Mouse (Mus musculus) heart, embryonic 13.5 days (tissue): ENCODE measurements around the gene Adcy3. TPM values are rescaled to one million over a fixed set of nuclear protein-coding genes. Genes with fewer than 3 reads are reported as not detected.

Experiments
- ATAC-seq: fragments of 200-750 bp; cut with Nextera tagmentation; 2 replicates; pipeline ENCODE4 v1.8.0; 2017; ENCODE audit warnings: moderate TSS enrichment; ENCODE audit not compliant: insufficient number of reproducible peaks, low FRiP score, low TSS enrichment; ENCODE audit errors: extremely low read depth
- H3K27ac ChIP-seq: fragments of 300-500 bp; sonication (generic); replicated peaks from 2 replicates; pipeline ENCODE4 v1.5.1; 2015; ENCODE audit warnings: moderate library complexity, mild to moderate bottlenecking, inconsistent platforms
- H3K27me3 ChIP-seq: fragments of 300-500 bp; sonication (generic); replicated peaks from 2 replicates; pipeline ENCODE4 v1.6.1; 2015; ENCODE audit warnings: mild to moderate bottlenecking, inconsistent platforms
- H3K36me3 ChIP-seq: fragments of 300-500 bp; sonication (generic); 2 replicates; pipeline ENCODE4 v1.6.1; 2015; ENCODE audit warnings: mild to moderate bottlenecking, inconsistent platforms
- H3K4me1 ChIP-seq: fragments of 300-500 bp; sonication (generic); 2 replicates; pipeline ENCODE4 v1.6.1; 2015; ENCODE audit warnings: inconsistent platforms
- H3K4me2 ChIP-seq: fragments of 300-500 bp; sonication (generic); 2 replicates; pipeline ENCODE4 v1.6.1; 2015; ENCODE audit warnings: inconsistent platforms, mild to moderate bottlenecking, moderate library complexity
- H3K4me3 ChIP-seq: fragments of 300-500 bp; sonication (generic); 2 replicates; pipeline ENCODE4 v1.5.1; 2015; ENCODE audit warnings: moderate library complexity, mild to moderate bottlenecking, inconsistent platforms
- H3K9ac ChIP-seq: fragments of 300-500 bp; sonication (generic); 2 replicates; pipeline ENCODE4 v1.6.1; 2015; ENCODE audit warnings: inconsistent platforms, mild to moderate bottlenecking, moderate library complexity
- H3K9me3 ChIP-seq: fragments of 300-500 bp; sonication (generic); 2 replicates; pipeline ENCODE4 v1.6.1; 2016; ENCODE audit warnings: inconsistent platforms
- WGBS: fragments of 180-500 bp; shearing (Covaris S2); methylation state at CpG from one replicate; pipeline ENCODE4 v1.1.7; 2015; ENCODE audit warnings: mixed read lengths; 5-methylcytosine and 5-hydroxymethylcytosine counted together
- polyA plus RNA-seq: library from polyadenylated mRNA; unstranded; fragments of >200 nt; fragmentation: Nextera tagmentation; extraction: Ambion mirVana; gene quantifications from 2 replicates; pipeline ENCODE4 v1.2.1, GENCODE M21; 2015

Gene Adcy3
- polyA plus RNA-seq, 1 experiment from 2014 or later = 4.2 TPM

DNA sequence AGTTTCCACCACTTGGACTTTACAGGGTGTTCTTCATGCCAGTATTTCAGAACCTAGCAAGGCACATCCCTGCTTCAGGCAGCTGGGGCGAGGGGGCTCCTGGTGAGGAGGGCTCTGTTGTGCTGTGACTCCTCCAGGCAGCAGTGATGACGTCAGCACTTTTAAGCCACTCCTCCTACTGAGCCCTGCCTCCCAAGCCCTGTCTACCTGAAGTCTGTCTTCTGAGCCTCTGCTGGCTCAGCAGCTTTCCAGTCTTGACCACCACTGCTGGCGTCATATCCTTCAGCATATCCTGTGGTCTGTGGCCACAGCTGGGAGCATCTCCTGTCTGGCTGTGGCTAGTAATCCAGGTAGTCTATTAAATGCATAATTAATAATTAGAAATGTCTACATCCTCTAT is 47.6 kb downstream of the Adcy3 start:
- Histone ChIP-seq H3K4me1 (0 out of 2 replicates have a peak, but pooled peaks cover 5% of the 10 kb centered on the region), H3K27me3 (no peaks in the 10 kb centered on the region)
- WGBS = 60% methylated on average over 3 of the region's 3 CpGs

DNA sequence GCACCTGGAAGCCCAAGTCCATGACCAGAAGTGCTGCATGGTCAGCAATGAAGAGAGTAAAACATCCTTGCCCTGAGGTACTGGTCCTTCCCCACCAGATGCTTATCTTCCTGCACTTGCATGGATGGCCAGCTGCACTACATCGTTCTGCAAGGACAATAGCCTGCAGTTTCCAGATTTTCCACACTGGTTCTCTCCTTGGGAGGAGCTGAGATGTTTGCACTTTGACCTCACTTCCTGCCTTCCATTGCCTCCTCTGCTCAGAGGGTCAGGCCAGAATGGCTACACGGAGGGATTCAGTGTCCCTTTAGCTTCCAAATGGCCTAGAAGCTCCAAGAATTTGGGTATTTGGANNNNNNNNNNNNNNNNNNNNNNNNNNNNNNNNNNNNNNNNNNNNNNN is 51.7 kb downstream of the Adcy3 start:
- H3K9me3 ChIP-seq = no peaks in the 10 kb centered on the region
- H3K36me3 ChIP-seq = 0 out of 2 replicates have a peak, but pooled peaks cover 2% of the 10 kb centered on the region
- H3K4me1 ChIP-seq = peaks cover 17% of the 10 kb centered on the region
- no peak for ATAC-seq
- H3K4me2 ChIP-seq = no peak overlapping the region
- no peak overlapping the region for H3K4me3 ChIP-seq
- WGBS = 49% methylated on average over 2 of the region's 2 CpGs
- no peaks in the 10 kb centered on the region for H3K27me3 ChIP-seq
- no peak overlapping the region for H3K27ac ChIP-seq
- H3K9ac ChIP-seq = no peak overlapping the region

More for the DNA sequence above, 47.6 kb downstream of the Adcy3 start:
- H3K36me3 ChIP-seq = 0 out of 2 replicates have a peak, but pooled peaks cover 2% of the 10 kb centered on the region
- no peak for ATAC-seq
- no peak overlapping the region for H3K4me3 ChIP-seq
- no peak overlapping the region for H3K9ac ChIP-seq
- no peak overlapping the region for H3K4me2 ChIP-seq
- no peaks in the 10 kb centered on the region for H3K9me3 ChIP-seq
- no peak overlapping the region for H3K27ac ChIP-seq

DNA sequence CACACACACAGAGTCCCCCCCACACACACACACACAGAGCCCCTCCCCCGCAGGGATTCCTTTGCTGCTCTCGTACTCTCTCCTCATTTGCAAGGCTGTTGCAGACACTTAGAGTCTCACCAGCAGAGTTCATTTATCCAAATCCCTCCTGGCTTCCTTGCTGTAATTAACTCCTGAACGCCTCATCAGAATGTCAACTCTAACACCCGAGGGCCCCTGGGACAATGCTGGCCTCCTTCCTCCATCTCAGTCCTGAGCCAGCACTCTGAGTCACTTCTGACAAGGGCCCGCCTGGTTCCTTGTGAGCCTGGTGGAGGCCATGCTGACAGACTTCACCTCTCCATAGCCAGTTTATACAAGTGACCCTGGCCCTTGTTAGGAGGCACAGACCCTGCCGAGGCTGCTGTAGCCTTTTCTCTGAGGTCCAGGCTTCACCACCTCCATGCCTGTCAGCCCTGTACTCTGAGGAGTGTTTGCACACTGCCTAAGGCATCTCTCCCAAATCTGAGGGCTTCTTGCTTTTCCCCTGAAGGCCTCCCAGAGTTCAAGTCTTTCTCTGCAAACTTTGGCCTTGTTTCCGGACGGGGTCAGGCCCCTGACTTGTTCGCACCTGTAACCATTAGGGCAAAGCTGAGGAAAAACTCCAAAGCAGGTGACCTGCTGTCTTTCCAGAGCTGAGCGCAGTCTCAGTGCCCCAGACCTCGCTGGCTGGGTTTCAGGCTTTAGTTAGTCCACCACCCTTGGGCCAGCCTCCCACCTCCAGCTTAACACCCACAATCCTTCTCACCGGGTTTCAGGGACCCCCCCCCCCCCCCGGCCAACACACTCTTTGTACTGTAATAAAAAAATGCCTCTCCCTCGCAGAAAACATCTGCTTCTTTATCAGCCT is 55.5 kb downstream of the Adcy3 start:
- no peaks in the 10 kb centered on the region for H3K9me3 ChIP-seq
- 37% methylated on average over 14 of the region's 14 CpGs for WGBS
- peak; percentile 51; the same call in 1 of the 2 replicates for ATAC-seq
- no peaks in the 10 kb centered on the region for H3K27me3 ChIP-seq
- H3K9ac ChIP-seq = no peak overlapping the region
- peak overlapping the region; percentile 64 for H3K27ac ChIP-seq
- no peak overlapping the region for H3K4me3 ChIP-seq
- H3K4me1 ChIP-seq = peaks cover 43% of the 10 kb centered on the region
- no peaks in the 10 kb centered on the region for H3K36me3 ChIP-seq
- H3K4me2 ChIP-seq = no peak overlapping the region

DNA sequence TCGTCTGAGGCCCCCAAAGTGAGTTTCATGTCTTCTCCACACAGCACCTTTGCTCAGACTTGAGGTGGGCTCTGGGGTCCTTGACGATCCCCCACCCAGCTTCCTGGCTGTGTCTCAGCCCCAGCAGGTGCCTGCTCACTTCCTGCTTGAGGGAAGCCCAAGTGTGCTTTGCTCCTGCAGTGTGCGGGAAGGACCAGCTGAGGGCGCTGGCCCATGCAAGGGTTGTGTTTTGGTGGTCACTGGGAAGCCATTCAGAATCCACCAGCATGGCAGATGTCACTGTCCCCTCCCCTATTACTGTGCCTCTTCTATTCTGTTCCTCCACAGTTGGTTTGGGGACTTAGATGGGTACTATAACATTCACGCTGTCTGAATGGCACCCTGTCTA is 56.2 kb downstream of the Adcy3 start:
- Histone ChIP-seq H3K27me3 (no peaks in the 10 kb centered on the region), H3K36me3 (no peaks in the 10 kb centered on the region), H3K4me3 (no peak overlapping the region), H3K9me3 (no peaks in the 10 kb centered on the region), H3K4me2 (no peak overlapping the region), H3K27ac (no peak overlapping the region), H3K4me1 (peaks cover 50% of the 10 kb centered on the region), H3K9ac (no peak overlapping the region)
- ATAC-seq = no peak
- WGBS = 51% methylated on average over 5 of the region's 5 CpGs

DNA sequence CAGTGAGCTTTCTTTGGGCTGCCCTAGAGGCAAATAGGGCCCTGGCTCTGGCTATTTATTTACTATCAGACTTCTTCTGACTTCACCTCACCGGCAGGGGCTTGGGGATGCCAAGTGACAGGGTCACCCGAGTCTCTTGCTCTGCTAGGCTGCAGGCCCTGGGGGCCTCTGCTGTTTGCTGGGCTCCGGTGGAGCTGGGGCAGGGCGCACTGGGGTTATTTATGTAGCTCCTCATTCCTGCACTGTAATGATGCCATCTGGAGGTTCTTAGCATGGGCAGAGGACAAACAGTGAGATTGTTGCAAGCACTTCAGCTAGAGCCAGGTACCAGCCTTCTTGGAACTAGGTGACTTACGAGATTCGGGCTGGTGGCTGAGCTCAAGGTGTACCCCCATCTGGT is 59.6 kb downstream of the Adcy3 start:
- Histone ChIP-seq H3K4me2 (no peak overlapping the region), H3K27me3 (no peaks in the 10 kb centered on the region), H3K4me3 (no peak overlapping the region), H3K27ac (no peak overlapping the region), H3K9me3 (no peaks in the 10 kb centered on the region), H3K4me1 (peaks cover 51% of the 10 kb centered on the region), H3K9ac (no peak overlapping the region), H3K36me3 (peaks cover 11% of the 10 kb centered on the region; the same call in 1 of the 2 replicates)
- WGBS = 58% methylated on average over 6 of the region's 6 CpGs
- ATAC-seq = no peak

DNA sequence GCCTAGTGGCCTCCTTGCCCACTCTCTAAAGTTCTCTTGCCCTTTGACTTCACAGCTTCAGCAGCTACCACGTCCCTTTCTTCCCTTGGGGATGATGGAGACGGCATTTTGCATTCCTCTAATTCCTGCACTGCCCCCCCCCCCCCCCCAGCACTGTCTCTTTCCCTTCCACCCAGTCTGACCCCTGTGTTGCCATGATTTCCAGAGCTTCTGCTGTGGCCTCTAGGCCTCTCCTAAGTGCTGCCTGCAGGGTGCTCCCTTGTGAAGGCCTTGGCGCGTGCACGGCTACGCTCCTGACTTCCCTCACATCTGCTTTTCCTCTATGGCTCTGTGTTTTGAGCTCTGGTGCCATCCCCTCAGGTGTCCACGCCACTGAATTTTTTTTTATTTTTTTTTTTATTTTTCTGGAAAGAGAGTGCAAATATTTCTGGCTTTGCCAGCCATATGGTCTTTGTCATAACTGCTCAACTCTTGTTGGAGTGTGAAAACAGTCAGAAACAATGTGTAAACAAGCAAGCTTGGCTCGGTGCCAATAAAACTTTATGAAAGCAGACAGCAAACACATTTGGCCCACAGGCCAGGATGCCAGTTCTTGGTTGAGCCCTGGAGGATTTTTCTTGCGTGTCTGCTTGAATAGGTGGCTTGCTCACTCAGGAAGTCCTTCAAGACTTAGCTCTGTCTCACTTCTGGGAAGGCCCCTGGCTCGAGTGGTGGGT is 60.3 kb downstream of the Adcy3 start:
- 55% methylated on average over 10 of the region's 10 CpGs for WGBS
- no peak overlapping the region for H3K4me3 ChIP-seq

DNA sequence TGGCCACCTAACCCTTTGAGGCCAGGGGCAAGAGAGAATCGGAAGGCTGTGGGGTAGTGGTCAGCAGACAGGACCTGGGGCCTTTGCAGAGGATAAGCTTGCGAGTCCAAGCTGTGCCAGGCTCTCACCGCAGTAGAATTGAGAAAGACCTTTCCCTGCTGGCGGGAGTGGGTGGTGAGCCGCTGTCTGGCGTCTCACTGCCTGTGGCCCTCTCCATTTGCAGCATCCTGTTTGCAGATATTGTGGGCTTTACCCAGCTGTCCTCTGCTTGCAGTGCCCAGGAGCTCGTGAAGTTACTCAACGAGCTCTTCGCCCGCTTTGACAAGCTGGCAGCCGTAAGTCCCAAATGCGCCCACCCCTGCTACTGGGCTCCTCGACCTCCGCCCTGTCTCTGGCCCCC is 61.7 kb downstream of the Adcy3 start:
- no peak overlapping the region for H3K9ac ChIP-seq
- ATAC-seq = no peak
- 85% methylated on average over 14 of the region's 14 CpGs for WGBS
- no peak overlapping the region for H3K27ac ChIP-seq
- no peaks in the 10 kb centered on the region for H3K9me3 ChIP-seq
- peaks cover 36% of the 10 kb centered on the region for H3K4me1 ChIP-seq
- no peak overlapping the region for H3K4me2 ChIP-seq
- peaks cover 21% of the 10 kb centered on the region for H3K36me3 ChIP-seq
- no peaks in the 10 kb centered on the region for H3K27me3 ChIP-seq
- no peak overlapping the region for H3K4me3 ChIP-seq

More for the DNA sequence above, 60.3 kb downstream of the Adcy3 start:
- peaks cover 15% of the 10 kb centered on the region; the same call in 1 of the 2 replicates for H3K36me3 ChIP-seq
- no peaks in the 10 kb centered on the region for H3K9me3 ChIP-seq
- no peak for ATAC-seq
- 0 out of 2 replicates have a peak overlapping the region, but pooled peaks have one; percentile 8 for H3K9ac ChIP-seq
- peaks cover 49% of the 10 kb centered on the region for H3K4me1 ChIP-seq
- H3K27ac ChIP-seq = no peak overlapping the region
- H3K27me3 ChIP-seq = no peaks in the 10 kb centered on the region
- no peak overlapping the region for H3K4me2 ChIP-seq

DNA sequence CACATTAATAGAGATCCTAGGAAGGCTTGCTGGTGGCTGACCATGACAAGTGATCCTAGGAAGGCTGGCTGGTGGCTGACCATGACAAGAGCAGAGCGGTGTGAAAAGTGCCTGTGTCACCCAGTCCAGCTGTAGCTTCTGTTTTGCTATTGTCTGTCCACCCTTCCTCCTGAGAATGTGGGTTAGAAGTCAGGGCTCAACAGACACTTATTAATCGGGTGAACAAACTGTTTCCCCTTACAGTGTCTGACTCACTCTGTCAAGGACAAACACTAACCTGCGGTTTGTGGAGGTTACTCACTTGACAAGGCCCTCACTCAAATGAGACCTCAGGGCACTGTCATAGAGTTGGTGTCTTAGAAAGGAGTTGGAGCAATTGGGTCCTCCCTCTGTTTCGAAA is 65.8 kb downstream of the Adcy3 start:
- H3K36me3 ChIP-seq = peaks cover 44% of the 10 kb centered on the region
- no peaks in the 10 kb centered on the region for H3K9me3 ChIP-seq
- no peak overlapping the region for H3K9ac ChIP-seq
- no peaks in the 10 kb centered on the region for H3K27me3 ChIP-seq
- H3K4me3 ChIP-seq = no peak overlapping the region
- H3K4me2 ChIP-seq = no peak overlapping the region
- no peak for ATAC-seq
- 71% methylated on average over 4 of the region's 4 CpGs for WGBS
- H3K4me1 ChIP-seq = peaks cover 5% of the 10 kb centered on the region
- H3K27ac ChIP-seq = no peak overlapping the region

DNA sequence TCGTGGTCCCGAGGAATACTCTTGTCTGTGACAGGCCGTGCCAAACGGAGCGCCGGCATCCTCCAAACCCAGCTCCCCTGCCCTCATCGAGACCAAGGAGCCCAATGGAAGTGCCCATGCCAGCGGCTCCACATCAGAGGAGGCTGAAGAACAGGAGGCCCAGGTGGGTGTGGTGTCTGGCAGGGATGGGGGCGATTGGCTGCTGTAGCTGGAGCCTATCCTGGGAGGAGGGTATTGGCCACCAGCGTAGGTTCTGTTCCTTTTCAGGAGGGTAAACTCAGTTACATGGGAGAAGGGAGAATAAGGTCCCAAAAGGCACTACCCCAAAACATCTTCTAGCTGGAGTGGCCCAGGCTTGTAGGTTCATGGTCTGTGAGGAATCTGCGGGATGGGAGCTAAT is 66.4 kb downstream of the Adcy3 start:
- Histone ChIP-seq H3K36me3 (peaks cover 48% of the 10 kb centered on the region), H3K4me1 (no peaks in the 10 kb centered on the region), H3K27ac (no peak overlapping the region), H3K9ac (no peak overlapping the region), H3K9me3 (no peaks in the 10 kb centered on the region), H3K4me2 (no peak overlapping the region), H3K27me3 (no peaks in the 10 kb centered on the region), H3K4me3 (no peak overlapping the region)
- ATAC-seq = no peak
- WGBS = 86% methylated on average over 11 of the region's 11 CpGs

DNA sequence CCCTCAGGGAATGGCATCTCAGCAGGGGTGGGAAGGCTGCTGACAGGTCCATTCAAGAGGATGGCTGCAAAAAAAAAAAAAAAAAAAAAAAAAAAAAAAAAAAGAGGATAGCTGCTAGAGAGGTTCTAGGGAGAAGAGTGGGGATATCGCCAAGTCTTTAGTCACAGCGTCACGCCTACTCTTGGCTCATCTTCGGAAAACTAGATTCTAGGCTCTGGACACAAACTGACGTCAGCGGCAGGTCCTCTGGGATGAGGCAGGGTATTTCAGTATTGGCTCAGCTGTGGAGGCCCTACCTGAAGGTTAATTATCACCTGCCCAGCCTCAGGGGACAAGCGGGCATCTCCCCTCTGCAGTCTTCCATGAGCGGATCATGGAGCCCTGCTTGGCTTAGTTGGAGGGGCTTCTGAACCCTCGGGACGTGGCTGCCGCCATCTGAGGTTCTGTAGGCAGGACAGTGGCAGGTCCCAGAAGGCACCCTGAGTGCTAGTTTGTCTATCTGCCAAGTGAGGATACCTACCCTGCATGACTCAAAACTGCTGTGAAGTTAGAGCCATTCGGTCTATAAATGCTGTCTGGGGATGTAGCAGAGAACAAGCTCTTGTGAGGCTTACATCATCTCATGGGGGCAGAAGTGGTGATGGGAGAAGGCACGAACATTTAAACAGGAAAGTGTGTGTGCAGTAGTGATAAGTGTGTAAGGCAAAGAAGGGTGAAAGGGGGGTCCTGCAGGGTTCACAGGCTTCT is 68.7 kb downstream of the Adcy3 start:
- H3K27ac ChIP-seq = no peak overlapping the region
- H3K4me2 ChIP-seq = no peak overlapping the region
- H3K27me3 ChIP-seq = no peaks in the 10 kb centered on the region
- no peak overlapping the region for H3K9ac ChIP-seq
- no peak overlapping the region for H3K4me3 ChIP-seq
- no peaks in the 10 kb centered on the region for H3K4me1 ChIP-seq
- WGBS = 83% methylated on average over 13 of the region's 13 CpGs
- H3K9me3 ChIP-seq = no peaks in the 10 kb centered on the region
- H3K36me3 ChIP-seq = peaks cover 67% of the 10 kb centered on the region
- ATAC-seq = no peak

DNA sequence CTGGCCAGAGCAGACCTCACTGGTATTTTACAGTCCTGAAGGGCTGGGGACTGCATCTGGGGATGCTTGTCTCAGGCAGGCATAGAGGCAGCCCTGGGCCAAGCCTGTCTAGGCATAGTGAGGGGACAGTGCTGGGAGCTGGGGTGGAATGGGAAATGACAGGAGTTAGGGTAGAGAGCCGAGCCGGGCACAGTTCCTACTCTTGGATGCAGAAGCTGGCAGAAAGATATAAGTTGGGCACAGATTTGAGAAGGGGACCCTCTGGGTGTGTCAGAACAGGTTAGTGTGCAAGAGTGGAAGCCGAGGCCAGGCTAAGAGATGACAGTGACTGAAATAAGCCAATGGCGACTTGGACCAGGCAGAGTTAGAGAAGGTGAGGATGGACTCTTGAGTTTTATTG is 69.3 kb downstream of the Adcy3 start:
- Histone ChIP-seq H3K27me3 (no peaks in the 10 kb centered on the region), H3K9me3 (no peaks in the 10 kb centered on the region), H3K4me3 (no peak overlapping the region), H3K4me2 (no peak overlapping the region), H3K27ac (no peak overlapping the region), H3K36me3 (peaks cover 66% of the 10 kb centered on the region), H3K4me1 (no peaks in the 10 kb centered on the region), H3K9ac (no peak overlapping the region)
- ATAC-seq = no peak
- WGBS = 81% methylated on average over 4 of the region's 4 CpGs
